In genomic region chr12:91837401-91838065, GRCm38 (mm10) we compare ENCODE assay signal across 14 mouse cellular contexts. TPM values are rescaled to one million over a fixed set of nuclear protein-coding genes. Genes with fewer than 3 reads are reported as not detected.
DNase-seq lines count a peak whose midpoint lies in the region; ATAC-seq and TF ChIP-seq lines count a peak whose summit lies in the region.
"Had no signal": no experiment of that assay in that cellular context is flagged by ENCODE, and none has a peak within 500 bp of the region (broad histone marks: within the 10 kb centered on the region; RNA-seq: fewer than 3 reads in every experiment).

No protein-coding gene starts in this region.

- 46% methylated on average over 7 of the region's 7 CpGs for WGBS in small intestine, adult 2 months

- no peaks in the 10 kb centered on the region for H3K9me3 ChIP-seq in megakaryocyte, embryonic 14.5 days
- H3K9me3 ChIP-seq: embryonic facial prominence, embryonic 12.5 days; forebrain, embryonic 13.5 days; limb, embryonic 12.5 days; neural tube, embryonic 15.5 days had no signal

- H3K27ac ChIP-seq in small intestine, adult 2 months (ENCODE audit: insufficient read depth, low read depth, low read length), result peak overlapping the region; percentile 35; the same call in 1 of the 2 replicates
- H3K27ac ChIP-seq: embryonic facial prominence, embryonic 12.5 days; forebrain, embryonic 13.5 days; limb, embryonic 12.5 days; neural tube, embryonic 15.5 days had no signal

- peak; percentile 89 for DNase-seq in adrenal gland, adult 2 months
- DNase-seq in kidney, adult 8-10 months, result peak; percentile 39 to 54
- DNase-seq in urinary bladder, postnatal 36 days (ENCODE audit: low spot score in 2 of 2), result no peak
- no peak for DNase-seq in thymus, postnatal 10 days (ENCODE audit: low spot score in 2 of 2)
- DNase-seq: cerebellum, adult 9-11 months; lung, postnatal 10 days; spleen, adult 18-20 months had no signal

- H3K27me3 ChIP-seq in megakaryocyte, embryonic 14.5 days (replicated peaks), result no peaks in the 10 kb centered on the region
- H3K27me3 ChIP-seq in small intestine, adult 2 months (ENCODE audit: control insufficient read depth, insufficient read depth, low read length), result no peaks in the 10 kb centered on the region
- H3K27me3 ChIP-seq: embryonic facial prominence, embryonic 12.5 days; forebrain, embryonic 13.5 days; limb, embryonic 12.5 days; neural tube, embryonic 15.5 days had no signal

- peak overlapping the region; percentile 35 for H3K4me3 ChIP-seq in megakaryocyte, embryonic 14.5 days (replicated peaks)
- H3K4me3 ChIP-seq in small intestine, adult 2 months (ENCODE audit: low read depth, low read length), result no peak overlapping the region
- H3K4me3 ChIP-seq: embryonic facial prominence, embryonic 12.5 days; forebrain, embryonic 13.5 days; limb, embryonic 12.5 days; neural tube, embryonic 15.5 days had no signal

- H3K36me3 ChIP-seq in megakaryocyte, embryonic 14.5 days (replicated peaks; ENCODE audit: low read length), result peaks cover 100% of the 10 kb centered on the region
- peaks cover 64% of the 10 kb centered on the region for H3K36me3 ChIP-seq in small intestine, adult 2 months (ENCODE audit: control insufficient read depth, insufficient read depth, low read length)

- no peak for TF ChIP-seq CTCF in small intestine, adult 2 months (IDR thresholded peaks at IDR 0.05; ENCODE audit: extremely low read depth, insufficient read length, insufficient replicate concordance, low read depth, low read length)

- ATAC-seq in megakaryocyte, adult 5-6 weeks (ENCODE audit: poor library complexity, severe bottlenecking), result no peak
- ATAC-seq: forebrain, embryonic 13.5 days had no signal

- no peak for TF ChIP-seq POLR2A in small intestine, adult 2 months (IDR thresholded peaks at IDR 0.05; ENCODE audit: low read depth, low read length)

- H3K4me1 ChIP-seq in megakaryocyte, embryonic 14.5 days, result peaks cover 3% of the 10 kb centered on the region; the same call in 1 of the 2 replicates
- peaks cover 12% of the 10 kb centered on the region for H3K4me1 ChIP-seq in small intestine, adult 2 months (ENCODE audit: control insufficient read depth, insufficient read depth, insufficient read length, low read length)
- H3K4me1 ChIP-seq: embryonic facial prominence, embryonic 12.5 days; forebrain, embryonic 13.5 days; limb, embryonic 12.5 days; neural tube, embryonic 15.5 days had no signal

RNA-seq across cellular contexts. Expression of gene Sel1l, which starts 11.4 kb away (rescaled TPM):
- polyA plus RNA-seq in megakaryocyte, embryonic 14.5 days (2012; ENCODE audit: insufficient read depth, low replicate concordance), result 10.4 and 14.2 TPM in 2 replicates
- 66.3 TPM in 2 replicates for total RNA-seq in megakaryocyte, adult 5-6 weeks (2015)
- total RNA-seq in megakaryocyte, adult 5-6 weeks (2017), result 64.8 and 73.3 TPM in 2 replicates
- 100 to 1,000 TPM; 135 to 181 TPM for total RNA-seq in adrenal gland, adult 2 months (2021)
- polyA plus RNA-seq in adrenal gland, adult 2 months (2012; rRNA removed), result 26.9 and 28.8 TPM in 2 replicates
- polyA plus RNA-seq in small intestine, adult 2 months (2012; rRNA removed), result 90.0 and 114 TPM in 2 replicates

RNA-seq across cellular contexts. Expression of gene Ston2, which starts 49.3 kb away (rescaled TPM):
- 77.2 and 85.3 TPM in 2 replicates for polyA plus RNA-seq in megakaryocyte, embryonic 14.5 days (2012; ENCODE audit: insufficient read depth, low replicate concordance)
- total RNA-seq in megakaryocyte, adult 5-6 weeks (2015), result 3.9 and 6.2 TPM in 2 replicates
- total RNA-seq in megakaryocyte, adult 5-6 weeks (2017), result 2.5 and 4.6 TPM in 2 replicates
- 1 to 10 TPM; 4.6 to 9.7 TPM for total RNA-seq in adrenal gland, adult 2 months (2021)
- polyA plus RNA-seq in adrenal gland, adult 2 months (2012; rRNA removed), result 2.0 and 4.4 TPM in 2 replicates
- polyA plus RNA-seq in small intestine, adult 2 months (2012; rRNA removed), result 5.9 and 13.1 TPM in 2 replicates

Comparison
In these comparisons a context has a peak if more than half of its experiments do, and no peak if none do; other contexts are left out.
1. DNase-seq: peak in adrenal gland, adult 2 months (single experiment) and kidney, adult 8-10 months (2 of 2); none in urinary bladder, postnatal 36 days (0 of 2) and thymus, postnatal 10 days (0 of 2).